Mouse (Mus musculus) right cerebral cortex, postnatal 36 days (tissue): ENCODE measurements around the gene Ttc21b.

Experiments
- DNase-seq, 2 experiments: peaks; one replicate each; pipeline ENCODE4 v3.0.0; 2022; ENCODE audit warnings: low spot score in 2 of 2, mixed read lengths in 1 of 2

The Ttc21b gene

DNA sequence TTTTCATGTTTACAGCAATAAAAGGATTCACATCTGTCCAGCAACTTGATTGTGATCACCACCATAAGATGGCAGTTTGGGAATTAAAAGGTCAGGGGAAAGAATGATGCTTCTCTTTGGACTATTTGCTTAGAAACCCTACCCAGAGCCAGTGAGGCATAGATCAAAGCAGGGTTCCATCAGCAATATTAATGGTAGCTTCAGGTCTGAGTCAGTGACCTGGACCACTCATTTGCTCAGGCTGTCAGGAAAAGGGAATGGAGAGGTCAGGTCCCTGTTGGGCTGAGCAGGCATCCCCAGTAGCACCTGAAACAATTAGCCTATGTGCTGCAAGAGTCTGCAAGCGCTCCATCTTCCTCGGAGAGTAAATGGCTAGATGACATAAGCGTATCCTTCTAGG is 84.8 kb downstream of the Ttc21b start:
- DNase-seq: no peak

GRCm38 (mm10) chr2:66170721-66171120 is 85.7 kb downstream of the Ttc21b start:
- DNase-seq: no peak

DNA sequence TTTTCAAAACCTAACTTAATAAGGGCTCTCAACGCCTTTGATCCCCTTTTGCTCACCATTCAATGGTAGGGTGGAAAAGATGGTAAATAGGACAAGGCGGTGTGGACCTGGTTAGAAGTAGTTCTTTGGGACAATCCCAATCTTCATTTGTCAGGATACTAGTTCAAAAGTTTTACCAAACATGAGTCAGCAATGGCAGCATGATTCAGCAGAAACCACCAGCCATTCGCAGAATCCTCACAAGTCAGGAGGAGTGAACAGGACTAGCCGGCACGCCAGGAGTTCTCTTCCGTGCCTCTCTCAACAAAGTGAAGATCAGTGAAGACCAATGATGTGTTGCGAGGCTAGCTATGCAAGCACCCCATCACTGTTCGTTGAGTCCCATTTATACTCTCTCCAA is 91.4 kb downstream of the Ttc21b start:
- no peak for DNase-seq

DNA sequence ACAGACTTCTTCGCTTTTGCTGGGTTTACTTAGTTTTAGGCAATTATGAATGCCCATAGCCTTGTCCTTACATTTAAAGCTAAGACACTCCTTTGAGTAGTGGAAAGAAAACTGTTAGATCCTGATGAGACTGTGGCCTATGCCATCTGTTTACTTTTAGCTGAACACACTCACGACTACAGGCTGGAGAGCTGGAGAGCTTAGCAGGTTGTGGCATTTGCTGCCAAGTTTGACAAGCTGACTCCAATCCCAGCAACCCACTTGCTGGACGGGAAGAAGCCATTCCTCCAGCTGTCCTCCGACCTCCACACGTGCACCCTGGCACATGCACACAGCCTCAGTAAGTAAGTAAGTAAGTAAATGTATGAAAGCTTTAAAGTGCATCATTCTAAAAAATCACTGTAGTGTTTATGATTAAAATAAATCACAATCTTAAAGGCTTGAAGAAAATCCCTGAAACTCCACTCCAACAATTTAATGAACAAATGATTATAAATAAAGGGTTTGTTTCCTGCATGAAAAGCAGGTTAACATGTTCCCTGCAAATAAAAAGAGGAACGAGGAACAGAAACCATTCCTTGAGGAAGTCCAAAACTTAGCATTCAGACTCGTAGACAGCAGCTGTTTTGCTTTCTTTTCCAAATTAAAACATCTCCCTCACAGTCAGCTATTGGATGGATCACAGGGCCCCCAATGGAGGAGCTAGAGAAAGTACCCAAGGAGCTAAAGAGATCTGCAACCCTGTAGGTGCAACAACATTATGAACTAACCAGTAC is 98.1 kb downstream of the Ttc21b start:
- no peak for DNase-seq

DNA sequence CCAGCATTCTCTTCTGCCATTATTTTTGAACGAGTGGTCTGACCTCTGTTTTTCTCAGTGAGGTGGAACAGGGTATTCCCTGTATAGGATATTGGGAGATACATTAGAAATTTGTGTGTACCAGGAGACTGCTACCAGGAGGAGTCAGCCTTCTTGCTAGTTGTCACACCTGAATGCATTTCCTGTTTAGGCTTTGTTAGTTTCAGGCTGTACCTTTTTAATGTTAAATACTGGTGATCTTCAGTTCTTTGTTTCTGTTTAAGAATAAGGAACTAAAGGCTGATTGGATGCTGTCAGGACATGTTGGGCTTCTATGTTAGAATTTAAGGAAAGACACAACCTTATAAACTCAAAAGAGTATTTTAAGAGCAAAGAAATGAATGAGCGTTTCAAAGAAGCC is 105.0 kb downstream of the Ttc21b start:
- DNase-seq: no peak

DNA sequence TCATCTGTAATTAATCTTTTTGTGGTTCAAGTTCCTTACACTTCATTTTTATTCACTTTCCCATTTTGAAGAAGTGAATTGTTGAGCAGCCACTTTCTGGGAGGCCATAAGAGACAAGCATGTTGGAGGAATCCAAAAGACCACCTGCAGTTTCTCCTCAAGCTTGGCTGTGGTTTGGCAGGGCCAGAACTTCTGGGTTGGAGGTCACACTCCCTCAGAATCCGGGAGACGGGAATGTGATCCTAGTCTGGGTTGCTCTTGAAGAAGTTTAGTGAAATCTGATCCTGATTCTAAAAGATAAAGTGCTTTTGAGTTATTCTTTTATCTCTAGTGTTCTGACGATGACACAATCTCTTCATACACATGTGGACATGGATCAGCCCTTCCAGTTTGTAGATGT is 105.9 kb downstream of the Ttc21b start:
- DNase-seq: no peak

- no peak for DNase-seq
Measured at GRCm38 (mm10) chr2:66148654-66149230, 107.7 kb downstream of the Ttc21b start.

- DNase-seq: no peak
Measured at GRCm38 (mm10) chr2:66146473-66146872, 109.9 kb downstream of the Ttc21b start.

- DNase-seq: no peak
Measured at GRCm38 (mm10) chr2:66144770-66145169, 111.6 kb downstream of the Ttc21b start.

DNA sequence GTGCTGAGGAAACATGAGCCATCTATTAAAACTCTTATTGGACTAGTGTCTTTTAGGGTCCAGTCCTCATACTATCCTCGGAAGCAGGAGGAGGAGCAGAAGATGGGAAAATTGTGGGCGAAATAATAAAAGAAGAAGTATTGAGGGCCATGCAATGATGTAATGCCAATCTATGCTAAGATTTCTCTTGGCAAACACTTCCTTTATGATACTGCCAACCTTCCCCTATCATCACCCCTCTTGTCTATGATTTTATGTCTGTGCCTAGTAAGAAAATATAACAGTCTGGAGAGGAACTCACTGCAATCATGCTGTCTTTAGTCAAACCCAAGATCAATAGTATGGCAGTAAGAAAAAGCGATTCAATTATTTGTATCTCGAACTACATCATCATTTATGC is 113.1 kb downstream of the Ttc21b start:
- DNase-seq: no peak

DNA sequence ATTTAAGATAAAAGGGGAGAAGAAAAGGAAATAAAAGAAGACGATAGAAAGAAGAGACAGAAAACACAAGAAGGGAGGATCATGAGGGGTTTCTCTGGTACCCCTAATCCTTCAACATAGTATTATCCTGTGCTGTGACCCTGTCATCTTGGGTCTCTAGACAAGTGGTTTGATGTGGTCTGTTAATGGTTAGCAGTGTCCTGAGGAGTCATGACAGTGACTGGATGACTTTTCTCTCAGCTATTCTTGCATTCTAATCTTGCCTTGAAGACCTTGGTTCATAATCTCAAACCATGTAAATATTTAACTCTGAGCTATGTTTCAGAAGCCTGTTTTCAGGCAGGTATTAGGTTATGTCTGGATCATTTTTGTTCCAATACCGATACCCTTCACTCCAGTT is 113.7 kb downstream of the Ttc21b start:
- DNase-seq: no peak

- no peak for DNase-seq
Measured at GRCm38 (mm10) chr2:66142268-66142667, 114.1 kb downstream of the Ttc21b start.

- no peak for DNase-seq
Measured at GRCm38 (mm10) chr2:66140246-66140645, 116.2 kb downstream of the Ttc21b start.
